Mouse (Mus musculus) WW6 (cell line): ENCODE measurements at regions not wholly inside any gene's neighbourhood (a gene's known extent, or its start where the extent isn't known, plus 50 kb on each side); places are given as distances from the start of the nearest gene placed in this dataset.
"Not testable (repeated sequence)": the region's sequence is repeated elsewhere in the genome, so short reads cannot be mapped to it uniquely, and the experiment has no call there.

ENCODE experiments used
- DNase-seq: peaks from one replicate; pipeline ENCODE4 v3.0.0-alpha.2; 2013; ENCODE audit warnings: low read depth, low spot score

DNA sequence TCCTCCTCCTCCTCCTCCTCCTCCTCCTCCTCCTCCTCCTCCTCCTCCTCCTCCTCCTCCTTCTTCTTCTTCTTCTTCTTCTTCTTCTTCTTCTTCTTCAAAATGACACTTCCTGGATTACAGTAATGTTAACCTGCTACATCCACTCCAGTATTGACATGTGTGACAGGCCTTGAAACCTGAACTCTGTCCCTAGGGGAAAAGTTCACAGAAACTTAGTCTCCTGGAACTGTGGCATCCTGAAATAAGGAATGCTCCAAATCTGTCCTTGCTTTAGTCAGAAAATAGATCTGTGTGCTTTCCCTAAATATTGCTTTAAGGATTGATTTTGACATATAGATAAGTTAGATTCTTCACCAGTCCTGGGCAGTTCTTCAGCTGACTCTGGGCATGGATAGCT, 464.8 kb downstream of the Adam6a start:
- not testable (repeated sequence) for DNase-seq

- DNase-seq: no peak
These were observed 465.7 kb downstream of the Adam6a start for GRCm38 (mm10) chr12:114009391-114009790.

DNA sequence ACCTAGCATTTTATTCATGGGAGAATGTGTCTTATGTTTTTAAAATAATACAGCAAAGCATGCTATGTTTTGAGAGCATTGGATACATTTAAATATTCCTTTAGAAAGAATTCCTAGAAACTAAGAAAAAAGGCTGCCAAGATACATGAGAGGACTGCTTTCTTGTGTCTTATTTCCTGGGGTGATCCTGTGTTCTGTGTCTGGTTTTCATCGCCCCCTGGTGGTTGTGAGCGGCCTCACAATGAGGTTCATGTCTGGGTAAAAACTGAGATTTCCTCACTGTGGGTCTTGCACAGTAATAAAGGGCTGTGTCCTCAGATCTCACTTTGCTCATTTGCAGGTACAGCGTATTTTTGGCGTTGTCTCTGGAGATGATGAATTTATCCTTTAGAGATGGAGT, 469.2 kb downstream of the Adam6a start:
- DNase-seq: peak; percentile 13

DNA sequence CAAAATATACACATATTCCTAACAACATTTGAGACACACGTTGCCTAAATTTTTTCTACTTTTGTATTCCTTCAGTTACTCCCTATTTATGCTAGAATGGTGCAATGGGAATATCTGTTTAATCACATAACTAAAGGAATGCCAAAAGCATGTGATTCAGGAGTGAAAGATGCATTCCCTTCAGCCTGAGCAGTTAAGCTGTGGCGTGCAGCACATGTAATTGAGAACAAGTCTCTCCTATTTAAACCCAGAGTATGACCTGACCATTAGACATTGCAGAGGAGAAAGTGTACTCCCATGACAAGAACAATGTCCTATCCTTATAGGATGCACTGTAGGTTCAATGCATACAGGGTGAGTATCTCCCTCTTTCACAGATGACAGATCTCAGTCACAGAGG, 493.3 kb downstream of the Adam6a start:
- not testable (repeated sequence) for DNase-seq

DNA sequence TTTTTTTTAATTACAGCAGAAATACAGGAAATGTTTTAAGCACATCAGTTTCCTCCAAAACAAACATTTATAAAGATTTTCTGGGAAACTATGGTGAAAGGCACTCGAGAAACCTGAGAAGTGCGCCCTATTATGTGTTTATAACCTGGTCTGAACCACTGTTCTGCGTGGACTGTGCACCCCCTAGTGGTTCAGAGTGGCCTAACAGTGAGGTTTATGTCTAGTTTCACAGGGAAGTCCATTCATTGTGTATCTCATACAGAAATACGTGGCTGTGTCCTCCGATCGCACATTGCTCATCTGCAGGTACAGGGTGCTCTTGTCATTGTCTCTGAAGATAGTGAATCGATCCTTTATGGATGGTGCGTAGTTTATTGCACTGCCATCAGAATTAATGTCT, 504.3 kb downstream of the Adam6a start:
- peak; percentile 24 for DNase-seq

DNA sequence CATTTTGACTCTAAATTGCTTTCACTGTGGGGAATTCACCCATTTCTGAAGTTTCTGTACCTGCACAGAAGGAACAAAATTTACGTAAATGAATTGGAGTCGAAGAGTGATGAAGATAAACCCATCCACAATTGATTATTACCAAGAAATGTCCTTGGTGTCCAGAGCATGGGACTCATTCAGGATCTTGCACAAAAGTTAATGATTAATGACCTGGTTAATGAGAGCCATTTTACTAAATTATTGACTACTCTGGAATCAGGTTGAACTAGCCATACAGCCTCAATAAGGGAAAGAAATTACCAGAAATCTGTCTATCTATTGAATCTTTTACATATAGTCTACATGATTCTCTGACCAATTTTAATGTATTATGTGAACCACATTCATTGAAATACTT, 509.6 kb downstream of the Adam6a start:
- DNase-seq: no peak

DNA sequence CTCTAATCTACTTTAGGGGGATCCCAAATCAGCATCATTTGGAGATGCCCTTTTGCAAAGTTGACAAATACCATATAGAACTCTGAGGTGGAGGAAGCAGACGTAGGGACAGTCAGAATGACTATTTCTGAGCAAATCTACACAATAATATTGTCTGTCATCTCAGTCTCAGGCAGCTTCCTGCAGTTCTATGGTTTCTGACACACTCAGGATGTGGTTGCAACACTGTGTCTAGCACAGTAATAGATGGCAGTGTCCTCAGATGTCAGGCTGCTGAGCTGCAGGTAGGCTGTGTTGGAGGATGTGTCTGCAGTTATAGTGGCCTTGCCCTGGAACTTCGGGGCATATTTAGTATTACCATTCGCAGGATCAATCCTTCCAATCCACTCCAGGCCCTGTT, 515.9 kb downstream of the Adam6a start:
- no peak for DNase-seq

GRCm38 (mm10) chr12:114067166-114067565, 523.5 kb downstream of the Adam6a start:
- DNase-seq: no peak

- not testable (repeated sequence) for DNase-seq
These were observed 565.0 kb downstream of the Adam6a start for GRCm38 (mm10) chr12:114108731-114109130.

DNA sequence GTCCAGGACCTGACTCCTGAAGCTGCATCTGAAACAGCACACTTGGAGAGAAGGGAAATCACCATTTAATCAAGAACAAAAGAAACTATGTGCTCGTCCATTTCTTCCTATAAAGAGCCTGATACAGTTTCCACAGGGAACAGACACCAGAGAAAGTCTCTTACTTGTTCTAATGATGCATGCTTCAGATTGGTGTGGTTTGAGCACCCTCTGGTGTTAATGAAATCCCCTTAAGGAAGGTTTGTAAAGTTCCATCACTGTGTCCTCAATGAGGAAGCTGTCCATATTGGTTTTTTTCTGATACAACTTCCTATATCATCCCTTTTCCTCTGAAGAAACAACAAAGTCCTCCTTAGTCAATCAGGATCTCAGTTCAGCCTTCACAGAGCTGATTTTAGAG, 591.2 kb downstream of the Adam6a start:
- no peak for DNase-seq

DNA sequence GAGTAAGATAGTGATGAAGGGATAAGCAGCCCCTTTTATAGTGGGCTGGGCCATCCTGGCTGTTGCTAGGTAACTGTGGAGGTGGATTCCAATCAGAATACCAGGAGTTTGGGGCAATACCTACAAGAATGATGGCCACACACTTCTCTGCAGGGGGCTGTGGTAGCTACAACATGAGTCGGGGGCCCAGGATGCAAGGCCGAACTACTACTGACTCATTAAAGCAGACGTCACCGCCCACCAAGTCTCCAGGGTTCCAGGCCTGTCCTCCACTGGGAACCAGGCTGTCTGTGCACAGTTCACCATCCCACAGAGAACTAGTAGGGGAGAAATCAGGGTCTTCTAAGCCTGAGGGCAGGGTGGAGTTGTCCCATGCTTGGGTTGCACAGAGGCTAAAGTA, 605.1 kb downstream of the Adam6a start:
- DNase-seq: no peak

- no peak for DNase-seq
These were observed 628.6 kb downstream of the Adam6a start for GRCm38 (mm10) chr12:114172305-114172704.

DNA sequence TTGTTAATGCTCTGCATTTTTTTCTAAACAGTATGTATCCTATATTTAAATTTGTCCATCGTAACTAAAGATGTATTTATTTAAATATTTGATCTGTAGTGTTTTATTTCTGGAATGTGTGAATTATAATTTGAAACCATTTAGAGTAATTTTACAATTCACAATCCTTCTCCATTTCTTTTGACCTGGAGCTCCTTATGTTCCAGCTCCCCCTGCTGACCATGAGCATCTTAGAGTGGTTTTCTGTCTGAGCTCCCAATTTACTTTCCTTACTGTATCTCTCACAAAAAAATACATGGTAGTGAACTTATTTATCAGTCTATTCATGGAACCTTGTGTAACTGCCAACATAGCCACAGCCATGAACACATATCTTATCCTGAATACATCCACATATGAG, 655.8 kb downstream of the Adam6a start:
- DNase-seq: no peak

DNA sequence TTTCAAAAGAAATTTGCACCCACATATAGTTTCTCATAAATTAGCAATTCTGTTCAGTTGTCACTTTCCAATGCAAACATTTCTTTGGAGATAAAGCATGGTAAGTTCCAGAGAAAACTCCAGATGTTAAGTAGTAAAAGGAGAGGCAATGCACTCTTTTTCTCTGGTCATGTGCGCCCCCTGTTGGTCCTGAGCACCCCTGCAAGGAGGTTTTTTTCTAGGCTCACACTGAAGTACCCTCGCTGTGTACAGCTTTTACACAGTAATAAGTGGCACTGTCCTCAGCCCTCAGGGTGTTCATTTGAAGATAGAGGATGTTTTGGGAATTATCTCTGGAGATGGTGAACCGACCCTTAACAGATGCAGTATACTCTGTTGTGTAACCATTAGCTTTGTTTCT, 678.8 kb downstream of the Adam6a start:
- DNase-seq: no peak
